Mouse (Mus musculus): ENCODE data around the gene Ak5. TPM values are rescaled to one million over a fixed set of nuclear protein-coding genes. Genes with fewer than 3 reads are reported as not detected.

Gene Ak5
- total and polyA plus RNA-seq, 2 experiments from 2014 or later = 0.11 TPM; not detected in 1

DNA sequence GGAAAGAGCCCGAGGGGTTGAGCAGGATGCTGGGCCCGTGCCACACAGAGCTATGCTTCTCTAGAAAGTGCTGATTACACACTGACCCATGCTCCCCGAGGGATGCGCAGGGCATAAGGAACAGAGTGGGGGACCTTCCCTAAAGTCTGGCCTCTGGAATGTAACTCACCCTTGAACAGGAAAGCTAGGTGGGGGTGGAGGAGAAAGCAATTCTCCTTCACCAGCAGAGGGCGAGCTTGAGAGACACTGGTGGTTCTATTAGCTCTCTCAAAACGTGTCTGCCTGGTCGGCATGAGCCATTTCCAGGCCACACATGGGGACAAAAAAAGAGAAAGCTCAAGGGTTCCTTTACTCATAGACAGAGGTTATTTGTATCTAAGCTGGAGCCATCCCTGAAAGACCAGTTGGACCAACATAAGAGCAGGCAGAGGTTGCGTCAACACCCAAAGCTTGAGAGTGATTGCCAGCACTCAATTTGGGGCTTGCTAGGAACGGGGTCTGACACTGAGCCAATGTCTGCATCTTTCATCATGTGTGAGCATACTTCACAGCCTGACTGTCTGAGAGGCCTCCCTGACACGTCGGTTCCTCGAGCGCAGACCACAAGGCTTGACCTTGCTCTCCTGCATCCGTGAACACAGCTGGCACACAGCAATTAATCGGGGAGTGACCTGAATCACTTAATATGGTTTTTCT is 193.4 kb downstream of the Ak5 start:
- DNase-seq (ENCODE audit: low spot score) (peak; percentile 72), ATAC-seq (ENCODE audit: insufficient read depth, low read depth) (no peak)
- H3K9ac ChIP-seq (replicated peaks; ENCODE audit: low read depth, low read length) = no peak overlapping the region
- H3K27me3 ChIP-seq (ENCODE audit: control insufficient read depth, insufficient read depth, low read length) = no peaks in the 10 kb centered on the region
- WGBS = 44% methylated on average over 15 of the region's 15 CpGs
- H3K27ac ChIP-seq (ENCODE audit: low read depth) = no peak overlapping the region
- 0 out of 2 replicates have a peak, but pooled peaks cover 3% of the 10 kb centered on the region for H3K4me1 ChIP-seq (ENCODE audit: control insufficient read depth, insufficient read depth)
- TF ChIP-seq EP300 (IDR thresholded peaks at IDR 0.05; ENCODE audit: low read depth) = no peak
- TF ChIP-seq CTCF (IDR thresholded peaks at IDR 0.05; ENCODE audit: low read depth) = peak; percentile 78
- no peaks in the 10 kb centered on the region for H3K36me3 ChIP-seq (replicated peaks; ENCODE audit: control insufficient read depth, insufficient read depth, low read length)
- no peak overlapping the region for H3K4me2 ChIP-seq (ENCODE audit: low read depth, low read length)
- no peaks in the 10 kb centered on the region for H3K9me3 ChIP-seq (replicated peaks; ENCODE audit: control insufficient read depth, low read length)
- no peak overlapping the region for H3K4me3 ChIP-seq (ENCODE audit: low read depth, low read length)

DNA sequence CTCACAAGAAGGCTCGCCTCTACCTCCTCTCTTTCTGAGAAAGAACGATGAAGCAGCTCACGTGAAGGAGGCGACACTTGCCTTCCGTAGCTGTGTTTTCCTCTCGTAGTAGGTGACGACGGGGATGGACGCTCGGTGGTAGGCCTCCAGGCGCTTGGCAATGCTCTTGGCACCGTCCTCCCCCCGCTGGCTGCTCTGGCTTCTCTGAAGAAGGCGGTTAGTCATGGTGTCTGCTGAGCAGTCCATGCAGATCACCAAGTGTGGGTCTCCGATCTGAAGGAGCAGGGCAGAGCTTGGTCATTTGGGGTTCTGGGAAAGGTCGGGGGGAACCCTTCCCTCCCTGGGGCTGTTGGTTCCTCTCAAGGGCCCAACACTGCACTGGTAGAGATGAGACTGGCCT is 195.5 kb downstream of the Ak5 start:
- no peak overlapping the region for H3K4me2 ChIP-seq (ENCODE audit: low read depth, low read length)
- TF ChIP-seq CTCF (IDR thresholded peaks at IDR 0.05; ENCODE audit: low read depth) (no peak), EP300 (IDR thresholded peaks at IDR 0.05; ENCODE audit: low read depth) (no peak)

DNA sequence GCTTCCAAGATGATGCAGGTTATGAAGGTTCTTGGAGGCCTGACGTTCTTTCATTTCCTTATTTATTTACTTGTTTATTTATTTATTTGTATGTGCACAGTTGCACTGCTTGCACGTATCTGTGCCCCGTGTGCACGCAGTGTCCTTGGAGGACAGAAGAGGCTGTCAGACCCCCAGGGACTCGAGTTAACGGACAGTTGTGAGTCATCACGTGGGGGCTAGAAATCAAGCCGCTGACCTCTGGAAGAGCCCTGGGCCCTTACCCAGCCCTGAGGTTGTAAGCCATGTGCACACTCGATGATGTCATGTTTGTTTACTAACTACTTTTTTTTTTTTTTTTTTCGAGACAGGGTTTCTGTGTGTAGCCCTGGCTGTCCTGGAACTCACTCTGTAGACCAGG is 197.8 kb downstream of the Ak5 start:
- H3K4me1 ChIP-seq (ENCODE audit: control insufficient read depth, insufficient read depth) = peaks cover 10% of the 10 kb centered on the region; the same call in 1 of the 2 replicates
- WGBS = 79% methylated on average over 10 of the region's 10 CpGs

More for the DNA sequence above, 195.5 kb downstream of the Ak5 start:
- Histone ChIP-seq H3K4me1 (ENCODE audit: control insufficient read depth, insufficient read depth) (peaks cover 3% of the 10 kb centered on the region; the same call in 1 of the 2 replicates), H3K4me3 (ENCODE audit: low read depth, low read length) (no peak overlapping the region), H3K27ac (ENCODE audit: low read depth) (no peak overlapping the region), H3K36me3 (replicated peaks; ENCODE audit: control insufficient read depth, insufficient read depth, low read length) (no peaks in the 10 kb centered on the region), H3K27me3 (ENCODE audit: control insufficient read depth, insufficient read depth, low read length) (no peaks in the 10 kb centered on the region), H3K9ac (replicated peaks; ENCODE audit: low read depth, low read length) (no peak overlapping the region), H3K9me3 (replicated peaks; ENCODE audit: control insufficient read depth, low read length) (no peaks in the 10 kb centered on the region)
- no peak for ATAC-seq (ENCODE audit: insufficient read depth, low read depth)
- 86% methylated on average over 16 of the region's 16 CpGs for WGBS
- DNase-seq (ENCODE audit: low spot score) = no peak

DNA sequence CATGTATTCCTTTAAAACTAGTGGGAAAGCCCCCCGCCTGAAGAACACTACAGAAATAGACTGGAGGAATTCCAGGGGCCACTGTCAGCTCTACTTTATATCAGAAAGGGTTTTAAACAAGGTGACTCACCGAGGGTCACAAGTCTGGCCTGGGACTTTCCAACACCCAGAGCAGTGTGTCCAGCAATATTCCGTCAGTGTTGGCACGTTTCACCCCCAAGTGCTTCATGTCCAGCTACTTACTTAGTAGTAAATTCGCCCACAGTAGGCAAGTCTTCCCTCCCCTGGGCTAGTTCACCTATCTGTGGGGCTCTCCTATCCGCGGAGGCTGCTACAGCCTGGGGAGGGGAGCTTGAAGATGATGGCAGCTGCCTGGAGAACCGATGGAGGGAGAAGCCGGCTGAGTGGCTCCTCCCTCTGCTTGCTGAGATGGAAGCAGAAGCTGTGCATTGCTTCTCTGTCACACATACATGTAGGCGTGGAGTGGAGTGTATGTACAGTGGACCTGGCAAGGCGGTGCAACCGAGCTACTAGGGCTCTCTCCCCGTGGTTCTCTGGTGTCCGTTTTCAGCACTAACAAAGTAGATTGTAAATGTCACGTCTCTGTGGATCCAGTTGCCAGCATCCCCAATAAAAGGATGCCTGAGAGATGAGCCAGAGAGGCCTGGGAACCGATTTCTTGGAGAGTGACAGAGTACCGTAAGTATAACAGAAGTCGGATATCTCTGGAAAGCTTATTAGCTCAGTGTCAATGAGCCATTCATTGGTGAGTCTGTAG is 198.5 kb downstream of the Ak5 start:
- Histone ChIP-seq H3K4me2 (ENCODE audit: low read depth, low read length) (no peak overlapping the region), H3K9me3 (replicated peaks; ENCODE audit: control insufficient read depth, low read length) (no peaks in the 10 kb centered on the region), H3K4me1 (ENCODE audit: control insufficient read depth, insufficient read depth) (peaks cover 10% of the 10 kb centered on the region; the same call in 1 of the 2 replicates), H3K36me3 (replicated peaks; ENCODE audit: control insufficient read depth, insufficient read depth, low read length) (no peaks in the 10 kb centered on the region), H3K27ac (ENCODE audit: low read depth) (peak overlapping the region; percentile 31; the same call in 1 of the 2 replicates), H3K27me3 (ENCODE audit: control insufficient read depth, insufficient read depth, low read length) (no peaks in the 10 kb centered on the region), H3K4me3 (ENCODE audit: low read depth, low read length) (no peak overlapping the region), H3K9ac (replicated peaks; ENCODE audit: low read depth, low read length) (no peak overlapping the region)
- TF ChIP-seq CTCF (IDR thresholded peaks at IDR 0.05; ENCODE audit: low read depth) = no peak
- TF ChIP-seq EP300 (IDR thresholded peaks at IDR 0.05; ENCODE audit: low read depth) = no peak
- DNase-seq (ENCODE audit: low spot score) (no peak), ATAC-seq (ENCODE audit: insufficient read depth, low read depth) (no peak)
- WGBS = 43% methylated on average over 18 of the region's 18 CpGs

More for the DNA sequence above, 197.8 kb downstream of the Ak5 start:
- H3K27me3 ChIP-seq (ENCODE audit: control insufficient read depth, insufficient read depth, low read length) = no peaks in the 10 kb centered on the region
- H3K36me3 ChIP-seq (replicated peaks; ENCODE audit: control insufficient read depth, insufficient read depth, low read length) = no peaks in the 10 kb centered on the region
- H3K4me3 ChIP-seq (ENCODE audit: low read depth, low read length) = no peak overlapping the region
- no peaks in the 10 kb centered on the region for H3K9me3 ChIP-seq (replicated peaks; ENCODE audit: control insufficient read depth, low read length)
- ATAC-seq (ENCODE audit: insufficient read depth, low read depth) (no peak), DNase-seq (ENCODE audit: low spot score) (no peak)
- H3K9ac ChIP-seq (replicated peaks; ENCODE audit: low read depth, low read length) = no peak overlapping the region
- H3K4me2 ChIP-seq (ENCODE audit: low read depth, low read length) = no peak overlapping the region
- H3K27ac ChIP-seq (ENCODE audit: low read depth) = no peak overlapping the region
- no peak for TF ChIP-seq EP300 (IDR thresholded peaks at IDR 0.05; ENCODE audit: low read depth)
- TF ChIP-seq CTCF (IDR thresholded peaks at IDR 0.05; ENCODE audit: low read depth) = no peak

DNA sequence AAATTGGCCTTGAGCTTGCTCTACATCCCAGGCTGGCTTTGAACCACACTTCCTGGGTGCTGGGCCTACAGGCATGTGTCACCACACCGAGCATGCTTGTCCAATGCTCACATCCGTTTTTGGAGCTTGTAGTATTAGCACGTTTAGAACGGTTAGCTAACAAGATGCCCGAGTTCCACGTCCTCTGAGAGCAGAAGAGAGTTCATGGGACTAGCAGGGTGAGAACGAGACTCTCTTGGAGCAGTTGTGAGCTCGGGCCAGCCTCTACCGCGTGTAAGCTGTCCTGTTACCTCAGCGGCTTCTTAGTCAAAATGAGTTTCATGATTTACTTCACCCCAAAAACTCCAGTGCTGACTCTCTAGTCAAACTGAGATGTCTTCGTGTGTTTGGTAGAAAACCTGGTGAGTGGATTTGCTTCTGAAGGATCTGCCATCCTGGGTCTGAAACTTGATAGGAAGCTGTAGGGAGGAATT is 199.6 kb downstream of the Ak5 start:
- H3K36me3 ChIP-seq (replicated peaks; ENCODE audit: control insufficient read depth, insufficient read depth, low read length) = no peaks in the 10 kb centered on the region
- no peak overlapping the region for H3K4me2 ChIP-seq (ENCODE audit: low read depth, low read length)
- H3K9ac ChIP-seq (replicated peaks; ENCODE audit: low read depth, low read length) = no peak overlapping the region
- no peaks in the 10 kb centered on the region for H3K27me3 ChIP-seq (ENCODE audit: control insufficient read depth, insufficient read depth, low read length)
- TF ChIP-seq EP300 (IDR thresholded peaks at IDR 0.05; ENCODE audit: low read depth) (no peak), CTCF (IDR thresholded peaks at IDR 0.05; ENCODE audit: low read depth) (no peak)
- H3K27ac ChIP-seq (ENCODE audit: low read depth) = no peak overlapping the region; the same call in 1 of the 2 replicates
- ATAC-seq (ENCODE audit: insufficient read depth, low read depth) = no peak
- no peaks in the 10 kb centered on the region for H3K9me3 ChIP-seq (replicated peaks; ENCODE audit: control insufficient read depth, low read length)
- no peak overlapping the region for H3K4me3 ChIP-seq (ENCODE audit: low read depth, low read length)
- no peak for DNase-seq (ENCODE audit: low spot score)
- 80% methylated on average over 12 of the region's 12 CpGs for WGBS
- peaks cover 10% of the 10 kb centered on the region; the same call in 1 of the 2 replicates for H3K4me1 ChIP-seq (ENCODE audit: control insufficient read depth, insufficient read depth)

Measured in heart, postnatal 0 days (tissue).